Mouse (Mus musculus): Measurements from ENCODE around the gene Fmo1. TPM values are rescaled to one million over a fixed set of nuclear protein-coding genes. Genes with fewer than 3 reads are reported as not detected.

Gene Fmo1
- polyA plus RNA-seq, 1 experiment: 3.8 TPM

DNA sequence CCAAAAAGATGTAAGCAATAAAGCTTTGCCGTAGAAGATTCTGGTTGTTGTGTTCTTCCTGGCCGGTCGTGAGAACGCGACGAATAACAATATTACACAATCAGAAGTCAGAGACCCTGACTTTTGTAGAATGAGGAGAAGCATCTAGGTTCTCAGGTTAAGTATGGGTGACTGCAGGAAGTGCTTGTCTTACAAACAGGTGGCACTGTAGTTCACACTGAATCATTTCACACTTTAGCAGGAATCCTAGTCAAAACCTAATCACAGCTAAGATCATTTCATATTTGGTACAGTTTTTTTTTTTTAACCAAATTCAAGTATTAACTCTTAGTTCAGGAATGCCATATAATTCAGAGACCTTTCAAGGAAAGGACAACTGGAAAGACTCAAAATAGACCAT lies 18.9 kb downstream of the Fmo1 start:
- Histone ChIP-seq H3K27ac (ENCODE audit: insufficient read depth, low read length) (no peak overlapping the region), H3K4me3 (ENCODE audit: insufficient read depth, low read length) (no peak overlapping the region), H3K4me1 (ENCODE audit: control insufficient read depth, insufficient read depth, low read length) (no peaks in the 10 kb centered on the region)
- TF ChIP-seq CTCF (IDR thresholded peaks at IDR 0.05; ENCODE audit: borderline replicate concordance, insufficient read depth, low read length) (no peak), POLR2A (IDR thresholded peaks at IDR 0.05; ENCODE audit: low read depth, low read length) (no peak)

DNA sequence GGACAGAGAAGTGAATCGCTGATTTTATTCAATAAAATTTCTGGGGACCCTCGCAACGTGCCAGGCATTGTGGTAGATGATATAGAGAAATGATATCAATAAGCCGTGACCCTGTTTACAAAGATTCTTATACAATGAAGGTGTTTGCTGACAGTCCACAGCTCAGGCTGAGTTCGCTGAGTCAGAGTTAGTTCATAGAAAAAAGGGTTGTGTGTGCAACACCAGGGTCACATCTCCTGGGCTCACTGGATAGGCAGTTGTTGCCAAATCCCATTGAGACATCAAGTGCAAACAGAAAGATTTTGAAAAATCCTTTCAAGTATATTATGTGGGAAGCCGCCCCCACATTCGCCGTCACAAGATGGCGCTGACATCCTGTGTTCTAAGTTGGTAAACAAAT lies 26.2 kb downstream of the Fmo1 start:
- TF ChIP-seq POLR2A (IDR thresholded peaks at IDR 0.05; ENCODE audit: low read depth, low read length): no peak
- no peak for TF ChIP-seq CTCF (IDR thresholded peaks at IDR 0.05; ENCODE audit: borderline replicate concordance, insufficient read depth, low read length)
- no peak overlapping the region for H3K27ac ChIP-seq (ENCODE audit: insufficient read depth, low read length)

DNA sequence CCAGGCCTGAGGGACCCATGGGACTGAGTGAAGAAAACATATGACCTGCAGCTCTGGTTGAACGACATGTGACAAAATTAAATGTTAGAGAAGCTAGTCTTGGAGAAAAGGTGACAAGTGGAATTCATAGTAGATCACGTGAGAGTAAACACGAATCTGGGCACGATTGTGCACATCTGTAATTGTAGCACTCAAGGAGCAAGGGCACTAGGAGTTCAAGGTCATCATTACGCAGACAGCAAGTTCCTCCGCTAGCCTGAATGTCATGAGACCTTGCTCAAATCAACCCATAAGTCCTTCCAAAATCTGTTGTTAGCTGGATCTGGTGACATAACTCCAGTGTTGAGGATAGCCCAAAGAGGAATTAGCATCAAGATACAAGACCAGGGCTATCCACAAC lies 27.4 kb downstream of the Fmo1 start:
- H3K4me3 ChIP-seq (ENCODE audit: insufficient read depth, low read length): no peak overlapping the region
- H3K4me1 ChIP-seq (ENCODE audit: control insufficient read depth, insufficient read depth, low read length): no peaks in the 10 kb centered on the region
- no peak overlapping the region for H3K27ac ChIP-seq (ENCODE audit: insufficient read depth, low read length)
- no peak for TF ChIP-seq POLR2A (IDR thresholded peaks at IDR 0.05; ENCODE audit: low read depth, low read length)
- TF ChIP-seq CTCF (IDR thresholded peaks at IDR 0.05; ENCODE audit: borderline replicate concordance, insufficient read depth, low read length): no peak

More for the DNA sequence above, 26.2 kb downstream of the Fmo1 start:
- no peaks in the 10 kb centered on the region for H3K4me1 ChIP-seq (ENCODE audit: control insufficient read depth, insufficient read depth, low read length)
- H3K4me3 ChIP-seq (ENCODE audit: insufficient read depth, low read length): no peak overlapping the region

DNA sequence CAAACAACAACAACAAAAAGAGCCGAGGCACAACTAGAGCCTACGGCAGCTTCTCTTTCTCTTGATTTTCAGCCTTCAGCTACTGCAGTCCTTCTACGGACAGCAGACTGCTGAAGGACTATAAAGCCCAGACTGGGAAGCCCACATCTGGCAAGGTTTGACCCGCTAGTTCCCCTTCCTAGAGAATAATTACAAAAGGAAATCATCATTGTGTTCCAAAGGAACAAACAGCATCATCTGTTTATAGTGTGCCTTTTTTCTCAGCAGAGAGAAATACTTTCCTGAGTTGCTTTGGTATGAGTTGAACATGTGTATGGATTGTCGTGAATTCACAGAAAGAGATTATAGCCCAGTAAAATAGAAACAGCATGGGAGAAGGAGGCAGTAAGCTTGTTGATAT lies 32.1 kb downstream of the Fmo1 start:
- Histone ChIP-seq H3K27ac (ENCODE audit: insufficient read depth, low read length) (no peak overlapping the region), H3K4me3 (ENCODE audit: insufficient read depth, low read length) (no peak overlapping the region), H3K4me1 (ENCODE audit: control insufficient read depth, insufficient read depth, low read length) (peaks cover 2% of the 10 kb centered on the region; the same call in 1 of the 2 replicates)
- TF ChIP-seq CTCF (IDR thresholded peaks at IDR 0.05; ENCODE audit: borderline replicate concordance, insufficient read depth, low read length) (no peak), POLR2A (IDR thresholded peaks at IDR 0.05; ENCODE audit: low read depth, low read length) (no peak)

DNA sequence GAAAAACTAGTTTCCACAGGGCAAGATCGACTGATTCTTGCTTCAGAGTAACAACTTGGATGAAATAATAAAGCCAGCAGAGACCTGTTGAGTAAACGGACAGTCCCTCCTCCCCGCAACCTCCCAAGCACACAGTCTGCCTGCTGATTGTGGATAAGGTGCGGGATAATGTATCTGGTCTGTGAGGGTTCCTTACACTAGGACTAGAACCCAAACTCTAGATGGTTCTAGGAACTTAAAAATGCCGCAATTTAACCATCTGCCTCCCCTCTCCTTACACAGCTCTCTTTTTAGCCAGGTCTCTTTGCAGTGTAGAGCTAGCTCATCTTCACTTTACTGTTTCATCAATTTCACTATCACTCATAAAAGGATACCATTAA lies 33.8 kb downstream of the Fmo1 start:
- no peak for TF ChIP-seq CTCF (IDR thresholded peaks at IDR 0.05; ENCODE audit: borderline replicate concordance, insufficient read depth, low read length)
- TF ChIP-seq POLR2A (IDR thresholded peaks at IDR 0.05; ENCODE audit: low read depth, low read length): no peak
- peaks cover 2% of the 10 kb centered on the region; the same call in 1 of the 2 replicates for H3K4me1 ChIP-seq (ENCODE audit: control insufficient read depth, insufficient read depth, low read length)
- H3K4me3 ChIP-seq (ENCODE audit: insufficient read depth, low read length): no peak overlapping the region
- no peak overlapping the region for H3K27ac ChIP-seq (ENCODE audit: insufficient read depth, low read length)

DNA sequence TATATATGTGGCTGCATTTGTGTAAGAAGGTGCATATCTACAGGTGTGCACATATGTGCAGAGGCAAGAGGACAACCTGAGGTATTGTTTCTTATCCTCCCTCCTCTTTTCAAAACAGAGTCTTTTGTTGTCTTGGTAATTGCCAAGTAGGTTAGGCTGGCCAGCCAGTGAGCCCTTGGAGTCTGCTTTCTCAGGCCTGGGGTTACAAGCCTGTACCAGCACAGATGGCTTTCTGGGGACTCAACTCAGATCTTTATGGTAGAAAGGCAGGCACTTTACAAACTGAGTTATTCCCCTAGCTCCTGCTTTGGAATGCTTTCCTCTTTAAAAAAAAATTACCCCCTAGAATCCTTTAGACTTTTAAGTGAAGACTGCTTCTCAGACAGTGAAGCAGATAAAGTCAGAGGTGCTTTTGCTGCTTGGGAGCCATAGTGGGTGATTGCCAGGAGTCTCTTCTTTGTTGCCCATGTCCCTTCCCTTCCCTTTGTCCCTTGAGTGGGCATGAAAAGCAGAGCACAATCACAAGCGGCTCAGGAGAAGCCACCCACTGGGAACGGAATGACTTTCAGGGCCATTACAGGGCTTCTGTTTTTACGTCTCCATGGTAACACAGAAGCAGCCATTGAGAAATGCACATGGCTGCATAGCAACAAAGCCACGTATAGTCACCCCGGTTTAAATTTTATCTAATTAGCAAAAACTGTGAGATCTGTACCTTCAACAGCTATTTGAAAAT lies 34.4 kb downstream of the Fmo1 start:
- TF ChIP-seq CTCF (IDR thresholded peaks at IDR 0.05; ENCODE audit: borderline replicate concordance, insufficient read depth, low read length) (no peak), POLR2A (IDR thresholded peaks at IDR 0.05; ENCODE audit: low read depth, low read length) (no peak)
- Histone ChIP-seq H3K4me3 (ENCODE audit: insufficient read depth, low read length) (no peak overlapping the region), H3K4me1 (ENCODE audit: control insufficient read depth, insufficient read depth, low read length) (peaks cover 2% of the 10 kb centered on the region; the same call in 1 of the 2 replicates), H3K27ac (ENCODE audit: insufficient read depth, low read length) (no peak overlapping the region)

DNA sequence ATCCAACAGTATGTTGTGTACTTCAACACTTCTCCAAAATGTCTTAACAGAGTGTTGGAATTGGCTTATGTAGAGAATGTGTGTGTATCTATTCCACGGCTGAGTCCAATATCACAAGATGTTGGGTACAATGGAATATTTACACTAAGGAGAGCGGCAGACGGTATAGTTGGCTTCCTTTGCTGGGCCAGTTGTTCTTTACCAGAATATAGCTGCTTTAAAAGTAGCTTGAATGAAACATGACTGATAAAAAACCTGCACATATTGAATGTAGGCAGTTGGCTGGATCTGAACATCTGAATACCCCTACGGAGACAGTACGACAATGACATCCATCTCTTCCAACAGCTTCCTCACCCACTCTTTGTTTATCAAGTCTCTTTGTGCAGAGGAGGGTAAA lies 47.1 kb downstream of the Fmo1 start:
- no peak for TF ChIP-seq CTCF (IDR thresholded peaks at IDR 0.05; ENCODE audit: borderline replicate concordance, insufficient read depth, low read length)
- TF ChIP-seq POLR2A (IDR thresholded peaks at IDR 0.05; ENCODE audit: low read depth, low read length): no peak
- no peak overlapping the region for H3K4me3 ChIP-seq (ENCODE audit: insufficient read depth, low read length)

DNA sequence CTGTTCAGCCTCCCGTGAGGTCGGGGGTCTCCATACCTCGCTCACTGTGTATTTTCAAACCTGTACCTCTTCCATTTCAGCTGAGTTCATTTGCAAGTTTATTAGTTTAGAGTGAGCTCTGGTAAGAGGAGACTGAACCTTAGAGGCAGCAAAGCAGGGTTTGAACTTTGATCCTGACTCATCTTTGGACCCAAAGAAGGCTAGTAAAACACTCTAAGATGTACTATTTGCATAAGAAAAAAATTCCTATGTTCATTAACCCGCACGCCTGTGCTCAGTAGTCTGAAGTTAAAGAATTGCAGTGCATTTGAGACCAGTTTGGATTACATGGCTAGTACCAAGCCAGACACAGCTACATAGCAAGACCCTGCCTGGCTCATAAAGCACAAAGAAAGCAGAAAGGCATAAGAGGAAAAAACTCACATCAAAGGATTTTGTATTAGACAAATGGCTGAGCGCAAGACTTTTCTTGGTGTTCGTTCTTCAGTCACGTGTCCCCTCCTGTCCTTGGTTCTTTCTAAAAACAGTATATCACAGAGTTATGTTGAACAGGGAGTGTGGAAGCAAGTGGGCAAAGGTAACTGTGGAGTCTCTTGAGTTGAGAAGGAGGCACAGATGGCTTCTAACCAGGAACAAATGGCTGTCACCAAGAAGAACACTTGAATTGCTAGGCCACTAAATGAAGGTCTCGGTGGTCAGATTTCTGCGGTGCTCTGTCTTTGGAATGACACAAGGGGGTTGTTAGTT lies 50.9 kb downstream of the Fmo1 start:
- no peaks in the 10 kb centered on the region for H3K4me1 ChIP-seq (ENCODE audit: control insufficient read depth, insufficient read depth, low read length)
- no peak overlapping the region for H3K27ac ChIP-seq (ENCODE audit: insufficient read depth, low read length)
- H3K4me3 ChIP-seq (ENCODE audit: insufficient read depth, low read length): no peak overlapping the region
- TF ChIP-seq CTCF (IDR thresholded peaks at IDR 0.05; ENCODE audit: borderline replicate concordance, insufficient read depth, low read length) (no peak), POLR2A (IDR thresholded peaks at IDR 0.05; ENCODE audit: low read depth, low read length) (no peak)

More for the DNA sequence above, 47.1 kb downstream of the Fmo1 start:
- H3K4me1 ChIP-seq (ENCODE audit: control insufficient read depth, insufficient read depth, low read length): no peaks in the 10 kb centered on the region
- H3K27ac ChIP-seq (ENCODE audit: insufficient read depth, low read length): no peak overlapping the region

DNA sequence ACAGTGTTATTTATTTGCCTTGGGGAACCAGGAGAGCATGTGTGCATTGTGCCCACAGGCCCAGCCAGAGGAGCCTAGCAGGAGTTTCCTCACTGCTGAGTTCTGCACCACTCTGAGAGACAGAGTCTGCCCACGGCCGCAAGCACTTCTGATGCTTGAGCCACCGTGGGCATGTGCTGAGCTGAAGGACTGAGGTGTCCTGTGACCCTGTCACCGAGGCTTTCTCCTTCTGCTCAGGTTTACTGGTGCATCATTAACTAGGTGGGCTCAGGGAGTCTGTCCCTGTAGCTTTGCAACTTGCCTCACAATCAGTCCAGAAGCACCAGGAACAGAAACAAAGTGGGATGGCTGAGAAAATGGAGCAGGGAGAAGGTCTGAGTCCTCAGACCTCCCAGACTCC lies 51.5 kb downstream of the Fmo1 start:
- TF ChIP-seq POLR2A (IDR thresholded peaks at IDR 0.05; ENCODE audit: low read depth, low read length): no peak
- Histone ChIP-seq H3K27ac (ENCODE audit: insufficient read depth, low read length) (no peak overlapping the region), H3K4me1 (ENCODE audit: control insufficient read depth, insufficient read depth, low read length) (no peaks in the 10 kb centered on the region), H3K4me3 (ENCODE audit: insufficient read depth, low read length) (no peak overlapping the region)

DNA sequence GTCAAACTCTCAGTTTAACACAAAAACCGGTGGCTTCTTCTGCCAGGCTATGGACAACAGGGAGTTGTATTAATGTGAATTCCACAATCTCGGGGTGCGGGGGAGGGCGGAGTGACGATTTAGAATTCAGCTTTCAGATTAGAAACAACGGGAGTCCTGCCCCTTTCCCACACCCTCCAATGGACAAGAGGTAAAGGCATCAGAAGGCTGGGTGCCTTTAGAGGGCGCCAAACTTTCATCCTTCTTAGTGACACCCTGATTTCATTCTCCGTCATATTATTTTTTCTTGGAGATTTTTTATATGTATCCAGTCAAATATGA lies 52.6 kb downstream of the Fmo1 start, which contains the start of gene Fmo4:
Fmo4 (minus strand) TSS at position 137 of the 321 bp plus-strand sequence.
- TF ChIP-seq POLR2A (IDR thresholded peaks at IDR 0.05; ENCODE audit: low read depth, low read length) (no peak), CTCF (IDR thresholded peaks at IDR 0.05; ENCODE audit: borderline replicate concordance, insufficient read depth, low read length) (no peak)
- H3K4me3 ChIP-seq (ENCODE audit: insufficient read depth, low read length): no peak within 1 kb of the TSS
- H3K27ac ChIP-seq (ENCODE audit: insufficient read depth, low read length): no peak within 1 kb of the TSS
- no peaks in the 10 kb centered on the region for H3K4me1 ChIP-seq (ENCODE audit: control insufficient read depth, insufficient read depth, low read length)
